Mouse (Mus musculus) heart, adult 2 months (tissue): ENCODE data around the gene Fto.

Experiments used
- EP300 ChIP-seq: fragments of 200-500 bp; IDR thresholded peaks from 2 replicates; pipeline ENCODE4 v1.6.1; 2011; ENCODE audit warnings: low read depth, low read length, control low read depth; ENCODE audit not compliant: insufficient read depth
- POLR2A ChIP-seq: fragments of 200-500 bp; IDR thresholded peaks from 2 replicates; pipeline ENCODE4 v1.6.1; 2011; ENCODE audit warnings: mild to moderate bottlenecking, low read depth, low read length, control low read depth; ENCODE audit not compliant: insufficient read depth

DNA sequence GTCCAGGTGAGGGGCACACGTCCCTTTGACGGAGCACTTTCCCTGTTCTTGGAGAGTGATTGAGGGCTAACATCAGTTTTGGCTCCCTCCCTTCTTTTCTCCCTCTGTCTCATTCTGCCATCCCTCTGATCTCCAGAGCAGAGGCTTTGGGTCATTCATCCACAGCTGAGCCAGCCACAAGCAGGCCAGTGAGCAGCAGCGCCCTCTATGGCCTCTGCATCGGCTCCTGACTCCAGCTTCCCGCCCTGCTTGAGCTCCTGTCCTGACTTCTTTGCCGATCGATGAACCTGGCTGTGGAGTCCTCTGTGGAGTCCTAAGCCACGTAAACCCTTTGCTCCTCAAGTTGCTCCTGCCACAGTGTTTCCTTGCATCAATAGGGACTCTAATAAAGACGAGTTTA is 10.9 kb downstream of the Fto start:
- TF ChIP-seq POLR2A, result no peak
- TF ChIP-seq EP300, result no peak
